Mouse (Mus musculus) embryonic fibroblast, embryonic 13.5 days (primary cell): ENCODE data around the gene Ankrd13b.

Experiments
- CTCF ChIP-seq: IDR thresholded peaks from 2 replicates; pipeline ENCODE4 v1.5.1; 2011; ENCODE audit warnings: mild to moderate bottlenecking, control low read depth, low read length, moderate library complexity, borderline replicate concordance; ENCODE audit not compliant: insufficient read depth
- POLR2A ChIP-seq: IDR thresholded peaks from 2 replicates; pipeline ENCODE4 v1.6.1; 2011; ENCODE audit warnings: low read depth, mild to moderate bottlenecking, control low read depth, low read length, moderate library complexity

DNA sequence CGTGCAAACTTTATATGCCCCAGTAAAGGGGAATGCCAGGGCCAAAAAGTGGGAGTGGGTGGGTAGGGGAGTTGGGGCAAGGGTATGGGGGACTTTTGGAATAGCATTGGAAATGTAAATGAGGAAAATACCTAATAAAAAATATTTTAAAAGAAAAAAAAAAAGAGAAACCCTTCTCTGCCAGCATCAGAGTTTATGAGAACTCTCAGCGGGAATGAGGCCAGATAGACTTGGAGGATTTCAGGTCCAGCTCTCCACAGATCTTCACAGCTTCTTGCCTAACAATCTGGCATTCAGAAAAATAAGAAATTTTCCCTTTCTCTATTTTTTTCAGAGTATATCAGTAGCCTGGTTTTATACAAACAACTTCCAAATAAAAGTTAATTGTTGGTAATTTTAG lies 52.5 kb downstream of the Ankrd13b start:
- TF ChIP-seq CTCF (no peak), POLR2A (no peak)
